Mouse (Mus musculus) limb, embryonic 15.5 days (tissue): ENCODE data around the gene Kcna6. TPM values are rescaled to one million over a fixed set of nuclear protein-coding genes. Genes with fewer than 3 reads are reported as not detected.

Source experiments
- ATAC-seq: fragments of 200-750 bp; cut with Nextera tagmentation; 2 replicates; pipeline ENCODE4 v1.8.0; 2017; ENCODE audit warnings: low read depth, moderate TSS enrichment; ENCODE audit not compliant: insufficient number of reproducible peaks, low FRiP score, low TSS enrichment
- H3K27ac ChIP-seq: fragments of 300-500 bp; sonication (generic); 2 replicates; pipeline ENCODE4 v1.5.1; 2015; ENCODE audit warnings: moderate library complexity, mild to moderate bottlenecking, inconsistent platforms
- H3K27me3 ChIP-seq: fragments of 300-500 bp; sonication (generic); 2 replicates; pipeline ENCODE4 v1.6.1; 2015; ENCODE audit warnings: inconsistent platforms
- H3K36me3 ChIP-seq: fragments of 300-500 bp; sonication (generic); 2 replicates; pipeline ENCODE4 v1.6.1; 2015; ENCODE audit warnings: inconsistent platforms
- H3K4me1 ChIP-seq: fragments of 300-500 bp; sonication (generic); 2 replicates; pipeline ENCODE4 v1.6.1; 2015; ENCODE audit warnings: inconsistent platforms
- H3K4me2 ChIP-seq: fragments of 300-500 bp; sonication (generic); 2 replicates; pipeline ENCODE4 v1.6.1; 2015; ENCODE audit warnings: mild to moderate bottlenecking, inconsistent platforms
- H3K4me3 ChIP-seq: fragments of 300-500 bp; sonication (generic); 2 replicates; pipeline ENCODE4 v1.5.1; 2015; ENCODE audit warnings: mild to moderate bottlenecking, inconsistent platforms
- H3K9ac ChIP-seq: fragments of 300-500 bp; sonication (generic); 2 replicates; pipeline ENCODE4 v1.6.1; 2015; ENCODE audit warnings: inconsistent platforms
- H3K9me3 ChIP-seq: fragments of 300-500 bp; sonication (generic); 2 replicates; pipeline ENCODE4 v1.6.1; 2016; ENCODE audit warnings: inconsistent platforms
- WGBS: fragments of 180-500 bp; shearing (Covaris S2); methylation state at CpG from one replicate; pipeline ENCODE4 v1.1.7; 2015; 5-methylcytosine and 5-hydroxymethylcytosine counted together
- polyA plus RNA-seq: library from polyadenylated mRNA; unstranded; fragments of >200 nt; fragmentation: Nextera tagmentation; extraction: Ambion mirVana; gene quantifications from 2 replicates; pipeline ENCODE4 v1.2.1, GENCODE M21; 2015

Kcna6 gene
- polyA plus RNA-seq, 1 experiment from 2014 or later = 8.5 TPM

- H3K4me3 ChIP-seq = no peak overlapping the region
- H3K4me1 ChIP-seq = no peaks in the 10 kb centered on the region
- peak; percentile 21; the same call in 1 of the 2 replicates for ATAC-seq
- no peaks in the 10 kb centered on the region for H3K9me3 ChIP-seq
- 68% methylated on average over 5 of the region's 5 CpGs for WGBS
- no peaks in the 10 kb centered on the region for H3K27me3 ChIP-seq
- no peak overlapping the region for H3K27ac ChIP-seq
- H3K4me2 ChIP-seq = no peak overlapping the region
- H3K36me3 ChIP-seq = no peaks in the 10 kb centered on the region
- no peak overlapping the region for H3K9ac ChIP-seq
Measured at GRCm38 (mm10) chr6:126766552-126766951, 26.1 kb upstream of the Kcna6 start.

GRCm38 (mm10) chr6:126764563-126765091 lies 24.2 kb upstream of the Kcna6 start:
- H3K27ac ChIP-seq = no peak overlapping the region
- no peaks in the 10 kb centered on the region for H3K36me3 ChIP-seq
- ATAC-seq = no peak
- H3K4me1 ChIP-seq = no peaks in the 10 kb centered on the region
- WGBS = 76% methylated on average over 11 of the region's 11 CpGs
- no peak overlapping the region for H3K4me3 ChIP-seq
- H3K4me2 ChIP-seq = no peak overlapping the region
- H3K27me3 ChIP-seq = no peaks in the 10 kb centered on the region
- H3K9me3 ChIP-seq = no peaks in the 10 kb centered on the region
- H3K9ac ChIP-seq = no peak overlapping the region

DNA sequence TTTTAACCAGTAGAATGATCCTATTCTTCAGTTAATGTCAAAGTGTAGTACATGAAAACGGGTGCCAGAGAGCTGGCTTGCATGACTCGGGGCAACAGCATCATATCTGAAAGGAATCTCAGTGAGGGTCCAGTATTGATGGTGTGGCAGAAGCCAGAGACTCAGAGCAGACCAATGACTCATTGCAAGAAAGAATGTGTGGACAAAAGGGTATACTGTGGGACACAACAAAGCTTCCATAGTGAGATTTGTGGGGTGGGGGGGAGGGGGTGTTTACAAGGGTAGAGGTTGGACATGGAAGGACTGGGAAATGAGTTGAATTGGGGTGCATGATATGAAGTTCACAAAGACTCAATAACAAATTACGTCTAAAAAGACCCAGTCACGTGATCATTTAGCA lies 20.9 kb upstream of the Kcna6 start:
- Histone ChIP-seq H3K9me3 (no peaks in the 10 kb centered on the region), H3K27me3 (no peaks in the 10 kb centered on the region), H3K4me3 (no peak overlapping the region), H3K4me2 (no peak overlapping the region), H3K9ac (no peak overlapping the region), H3K27ac (no peak overlapping the region), H3K4me1 (peaks cover 1% of the 10 kb centered on the region; the same call in 1 of the 2 replicates), H3K36me3 (no peaks in the 10 kb centered on the region)
- no peak for ATAC-seq
- 83% methylated on average over 4 of the region's 4 CpGs for WGBS

GRCm38 (mm10) chr6:126755729-126756411 lies 15.4 kb upstream of the Kcna6 start:
- no peaks in the 10 kb centered on the region for H3K27me3 ChIP-seq
- WGBS = 6% methylated on average over 8 of the region's 8 CpGs
- H3K27ac ChIP-seq = peak overlapping the region; percentile 28; the same call in 1 of the 2 replicates
- H3K4me3 ChIP-seq = no peak overlapping the region
- H3K4me2 ChIP-seq = 0 out of 2 replicates have a peak overlapping the region, but pooled peaks have one; percentile 3
- peak; percentile 57; the same call in 1 of the 2 replicates for ATAC-seq
- no peaks in the 10 kb centered on the region for H3K36me3 ChIP-seq
- H3K4me1 ChIP-seq = peaks cover 18% of the 10 kb centered on the region
- no peaks in the 10 kb centered on the region for H3K9me3 ChIP-seq
- H3K9ac ChIP-seq = no peak overlapping the region

DNA sequence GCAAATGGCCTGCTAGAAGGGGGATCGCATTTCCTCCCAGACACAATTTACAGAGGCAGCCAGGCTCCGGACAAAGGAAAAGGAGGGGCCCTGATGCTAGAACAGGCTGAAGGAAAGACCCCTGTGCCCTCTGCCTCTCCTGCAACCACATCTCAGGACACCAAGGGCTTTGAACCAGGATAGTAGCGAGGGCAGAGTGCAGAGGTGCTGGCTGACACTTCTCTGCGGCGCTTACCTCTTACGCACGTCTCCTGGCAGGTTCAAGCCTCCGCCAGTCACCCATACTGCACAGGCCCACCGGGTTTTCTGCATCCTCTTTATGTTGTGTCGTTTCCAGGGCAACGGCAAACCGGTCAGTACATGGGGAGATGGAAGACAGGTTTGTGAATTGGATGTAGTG lies 12.0 kb upstream of the Kcna6 start:
- Histone ChIP-seq H3K36me3 (no peaks in the 10 kb centered on the region), H3K4me1 (peaks cover 18% of the 10 kb centered on the region), H3K9me3 (no peaks in the 10 kb centered on the region), H3K4me2 (no peak overlapping the region), H3K27ac (no peak overlapping the region), H3K27me3 (no peaks in the 10 kb centered on the region), H3K9ac (no peak overlapping the region), H3K4me3 (no peak overlapping the region)
- WGBS = 29% methylated on average over 12 of the region's 12 CpGs
- ATAC-seq = no peak

DNA sequence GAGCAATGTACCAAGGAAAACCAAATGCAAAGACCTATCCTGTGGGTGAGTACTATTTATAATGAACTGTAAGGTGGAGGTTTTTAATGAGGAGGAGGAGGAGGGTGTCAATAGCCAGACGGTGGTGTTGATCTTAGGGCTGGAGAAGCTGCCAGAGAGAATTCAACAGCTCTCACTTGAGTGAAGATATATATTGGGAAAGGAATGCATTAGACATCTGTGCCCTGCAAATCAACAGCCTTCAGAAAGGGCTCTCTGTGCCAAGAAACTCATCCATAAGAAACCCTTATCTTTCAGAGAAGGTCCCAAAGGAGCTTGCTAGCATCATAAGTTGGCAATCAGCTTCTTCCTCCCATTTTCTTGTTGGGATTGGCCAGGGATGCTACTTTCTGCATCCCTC lies 5.4 kb upstream of the Kcna6 start:
- Histone ChIP-seq H3K4me1 (no peaks in the 10 kb centered on the region), H3K27ac (no peak overlapping the region), H3K36me3 (no peaks in the 10 kb centered on the region), H3K9ac (no peak overlapping the region), H3K27me3 (no peaks in the 10 kb centered on the region), H3K4me2 (no peak overlapping the region), H3K4me3 (no peak overlapping the region), H3K9me3 (no peaks in the 10 kb centered on the region)
- 40% methylated on average over 1 of the region's 1 CpGs for WGBS
- no peak for ATAC-seq

DNA sequence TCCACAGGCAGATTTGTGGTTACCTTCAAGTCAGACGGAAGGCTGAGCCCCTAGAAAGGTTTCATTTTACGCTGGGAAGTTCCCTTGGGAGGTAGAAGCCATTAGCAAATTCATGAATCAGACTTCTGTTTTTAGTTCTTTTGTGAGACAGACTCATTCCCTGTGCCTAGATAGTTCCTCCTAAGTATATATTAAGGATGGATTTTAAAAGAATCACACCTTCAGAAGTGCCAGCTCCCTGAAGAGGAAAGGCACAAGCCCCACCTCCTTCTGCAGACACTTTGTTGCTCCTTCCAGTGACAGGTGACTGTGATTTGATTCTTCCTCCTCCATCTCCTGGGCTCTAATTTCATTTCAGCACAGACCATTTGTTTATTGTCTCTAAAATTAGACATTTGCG lies 2.1 kb upstream of the Kcna6 start:
- Histone ChIP-seq H3K27ac (no peak overlapping the region), H3K4me2 (no peak overlapping the region), H3K9me3 (no peaks in the 10 kb centered on the region), H3K4me3 (no peak overlapping the region), H3K4me1 (peaks cover 19% of the 10 kb centered on the region), H3K27me3 (peaks cover 24% of the 10 kb centered on the region), H3K36me3 (no peaks in the 10 kb centered on the region), H3K9ac (no peak overlapping the region)
- WGBS = 41% methylated on average over 3 of the region's 3 CpGs
- no peak for ATAC-seq

- Histone ChIP-seq H3K9ac (peak overlapping the region; percentile 45; the same call in 1 of the 2 replicates), H3K27me3 (peaks cover 24% of the 10 kb centered on the region), H3K36me3 (no peaks in the 10 kb centered on the region), H3K27ac (peak overlapping the region; percentile 52; the same call in 1 of the 2 replicates), H3K4me3 (peak overlapping the region; percentile 57), H3K4me2 (peak overlapping the region; percentile 95), H3K9me3 (no peaks in the 10 kb centered on the region), H3K4me1 (peaks cover 25% of the 10 kb centered on the region)
- ATAC-seq = peak; percentile 32; the same call in 1 of the 2 replicates
- under 1% methylated on average over 66 of the region's 67 CpGs for WGBS
Measured at GRCm38 (mm10) chr6:126739326-126740210, 906 bp downstream of the Kcna6 start.

DNA sequence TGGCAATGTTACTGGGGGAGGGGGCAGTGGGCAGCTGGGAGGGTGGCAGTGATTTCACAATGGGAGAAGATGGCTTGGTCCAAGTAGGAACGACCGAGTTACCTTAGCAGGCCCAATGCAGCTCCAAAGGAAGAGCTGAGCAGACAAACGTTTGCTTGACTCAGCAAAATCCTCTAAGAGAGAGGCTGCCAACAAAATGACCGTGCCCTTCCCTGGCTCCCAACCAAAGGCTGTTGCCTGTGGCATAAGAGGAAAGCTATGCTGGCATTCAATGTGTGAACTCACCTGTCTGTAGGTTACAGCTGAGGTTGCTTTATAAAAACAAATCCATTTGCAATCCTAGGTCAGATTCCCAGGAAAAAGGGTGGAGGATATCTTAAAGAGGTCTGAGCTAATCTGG lies 3.5 kb downstream of the Kcna6 start:
- Histone ChIP-seq H3K4me1 (peaks cover 34% of the 10 kb centered on the region), H3K27ac (no peak overlapping the region), H3K4me3 (no peak overlapping the region), H3K9me3 (no peaks in the 10 kb centered on the region), H3K27me3 (peaks cover 24% of the 10 kb centered on the region), H3K36me3 (no peaks in the 10 kb centered on the region), H3K9ac (no peak overlapping the region), H3K4me2 (no peak overlapping the region)
- 74% methylated on average over 4 of the region's 4 CpGs for WGBS
- ATAC-seq = no peak

- no peaks in the 10 kb centered on the region for H3K9me3 ChIP-seq
- H3K36me3 ChIP-seq = no peaks in the 10 kb centered on the region
- H3K27me3 ChIP-seq = peaks cover 23% of the 10 kb centered on the region
- H3K4me3 ChIP-seq = no peak overlapping the region
- 78% methylated on average over 3 of the region's 3 CpGs for WGBS
- no peak overlapping the region for H3K9ac ChIP-seq
- peaks cover 34% of the 10 kb centered on the region for H3K4me1 ChIP-seq
- no peak overlapping the region for H3K4me2 ChIP-seq
- no peak overlapping the region for H3K27ac ChIP-seq
- ATAC-seq = no peak
Measured at GRCm38 (mm10) chr6:126735806-126736205, 4.7 kb downstream of the Kcna6 start.

- peaks cover 15% of the 10 kb centered on the region for H3K4me1 ChIP-seq
- H3K4me2 ChIP-seq = no peak overlapping the region
- no peak overlapping the region for H3K9ac ChIP-seq
- ATAC-seq = no peak
- WGBS = 72% methylated on average over 6 of the region's 6 CpGs
- H3K4me3 ChIP-seq = no peak overlapping the region
- no peak overlapping the region for H3K27ac ChIP-seq
- no peaks in the 10 kb centered on the region for H3K9me3 ChIP-seq
- H3K27me3 ChIP-seq = no peaks in the 10 kb centered on the region
- no peaks in the 10 kb centered on the region for H3K36me3 ChIP-seq
Measured at GRCm38 (mm10) chr6:126732645-126733044, 7.8 kb downstream of the Kcna6 start.

DNA sequence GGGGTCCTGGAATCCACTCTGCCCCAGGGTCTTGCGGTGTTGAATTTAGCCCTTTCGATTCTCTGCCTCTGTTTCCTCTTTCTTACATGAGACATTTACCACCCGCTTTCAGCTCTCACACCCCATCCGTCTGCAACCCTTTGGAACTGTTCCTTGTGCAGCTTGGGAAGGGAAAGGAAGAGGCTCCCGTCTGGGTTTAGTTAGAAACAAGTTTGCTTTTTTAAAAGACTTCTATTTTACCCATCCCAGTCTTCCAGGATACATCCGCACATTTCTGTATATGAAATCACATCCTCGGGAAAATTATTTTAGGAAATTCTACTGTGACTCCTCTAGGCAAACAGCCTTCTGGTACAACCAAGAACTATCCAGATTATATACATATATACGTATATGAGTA lies 11.7 kb downstream of the Kcna6 start:
- no peaks in the 10 kb centered on the region for H3K27me3 ChIP-seq
- 0 out of 2 replicates have a peak, but pooled peaks cover 2% of the 10 kb centered on the region for H3K36me3 ChIP-seq
- H3K4me2 ChIP-seq = no peak overlapping the region
- H3K4me1 ChIP-seq = peaks cover 2% of the 10 kb centered on the region; the same call in 1 of the 2 replicates
- H3K9me3 ChIP-seq = no peaks in the 10 kb centered on the region
- H3K4me3 ChIP-seq = no peak overlapping the region
- 73% methylated on average over 8 of the region's 8 CpGs for WGBS
- no peak overlapping the region for H3K27ac ChIP-seq
- H3K9ac ChIP-seq = no peak overlapping the region
- no peak for ATAC-seq
